Mouse (Mus musculus): ENCODE measurements around the gene Brd7.
A peak's percentile ranks its signal among the peaks of the same experiment; 100 is the strongest.

Brd7 gene

GRCm38 (mm10) chr8:88307736-88308135 is 54.3 kb downstream of the Brd7 start:
- DNase-seq, result no peak

GRCm38 (mm10) chr8:88306511-88306910 is 55.5 kb downstream of the Brd7 start:
- DNase-seq, result peak; percentile 68 to 70

- no peak for DNase-seq
Observed at GRCm38 (mm10) chr8:88305814-88306213, 56.2 kb downstream of the Brd7 start.

GRCm38 (mm10) chr8:88301589-88302437 is 60.2 kb downstream of the Brd7 start:
- peak in 1 of 2 experiments; percentile 36 for DNase-seq

- DNase-seq, result peak; percentile 57 to 65
Observed at GRCm38 (mm10) chr8:88299907-88300603, 61.9 kb downstream of the Brd7 start.

GRCm38 (mm10) chr8:88298733-88299103 is 63.3 kb downstream of the Brd7 start:
- DNase-seq, result no peak

- peak in 1 of 2 experiments; percentile 54 for DNase-seq
Observed at GRCm38 (mm10) chr8:88297976-88298732, 63.8 kb downstream of the Brd7 start.

GRCm38 (mm10) chr8:88294977-88295376 is 67.0 kb downstream of the Brd7 start:
- DNase-seq, result no peak

- peak; percentile 53 to 62 for DNase-seq
Observed at GRCm38 (mm10) chr8:88293590-88294356, 68.2 kb downstream of the Brd7 start.

- DNase-seq, result no peak
Observed at GRCm38 (mm10) chr8:88292926-88293325, 69.1 kb downstream of the Brd7 start.

- DNase-seq, result no peak
Observed at GRCm38 (mm10) chr8:88291305-88291690, 70.7 kb downstream of the Brd7 start.

- DNase-seq, result no peak
Observed at GRCm38 (mm10) chr8:88290326-88291304, 71.4 kb downstream of the Brd7 start.

GRCm38 (mm10) chr8:88289901-88290300 is 72.1 kb downstream of the Brd7 start:
- DNase-seq, result no peak

- DNase-seq, result peak; percentile 61 to 73
Observed at GRCm38 (mm10) chr8:88288622-88289242, 73.3 kb downstream of the Brd7 start.

- peak in 1 of 2 experiments; percentile 30 for DNase-seq
Observed at GRCm38 (mm10) chr8:88286421-88286960, 75.5 kb downstream of the Brd7 start.

GRCm38 (mm10) chr8:88285469-88286356 is 76.3 kb downstream of the Brd7 start:
- DNase-seq, result peak; percentile 39 to 55

GRCm38 (mm10) chr8:88284738-88285137 is 77.3 kb downstream of the Brd7 start:
- DNase-seq, result peak in 1 of 2 experiments; percentile 60

- peak in 1 of 2 experiments; percentile 32 for DNase-seq
Observed at GRCm38 (mm10) chr8:88283243-88284115, 78.5 kb downstream of the Brd7 start.
